Mouse (Mus musculus) adrenal gland, adult 8-10 months (tissue): ENCODE data around the gene Ccdc130. TPM values are rescaled to one million over a fixed set of nuclear protein-coding genes. Genes with fewer than 3 reads are reported as not detected.

Source experiments
- microRNA-seq, 2 experiments: library from miRNA; unstranded; fragments of <30 nt; microRNA quantifications; one replicate each; pipeline ENCODE4 v1.2.0; 2022
- total RNA-seq, 4 experiments: library from RNA; stranded (reverse); gene quantifications; 2 replicates each; pipeline ENCODE4 v1.2.4; 2022

Ccdc130 gene
- total RNA-seq, 4 experiments from 2014 or later, result 21.5 to 27.7 (median 24.6) TPM

Small RNA genes within 50 kb of the gene (microRNA-seq; reads per million reads assigned to microRNA genes)
- gene Mir23a, result 29,880 to 45,921 reads per million in 2 experiments
- 0 reads per million in 2 experiments for gene Mir24-2
- 711 to 1,323 reads per million in 2 experiments for gene Mir27a
- 0 reads per million in 2 experiments for gene Mir3074-2

Other genes starting within 250 kb of the Ccdc130 start
- gene Palm3, start 248.9 kb downstream of the Ccdc130 start, total RNA-seq, result 1 to 10 TPM in 3 of 4 experiments, under 1 TPM in 1; 0.70 to 3.9 (median 2.3) TPM
- 1 to 10 TPM; 1.9 to 3.1 (median 2.8) TPM for gene Il27ra, start 227.8 kb downstream of the Ccdc130 start, total RNA-seq
- not detected for gene Rln3, start 225.4 kb downstream of the Ccdc130 start, total RNA-seq
- 1 to 10 TPM; 2.9 to 5.9 (median 4.2) TPM for gene Gm10643, start 205.2 kb downstream of the Ccdc130 start, total RNA-seq
- 10 to 100 TPM; 16.8 to 25.2 (median 20.5) TPM for gene Rfx1, start 203.5 kb downstream of the Ccdc130 start, total RNA-seq
- gene Dcaf15, start 165.6 kb downstream of the Ccdc130 start, total RNA-seq, result 10 to 100 TPM; 18.3 to 27.1 (median 23.8) TPM
- under 1 TPM; 0.10 to 0.86 (median 0.34) TPM for gene Podnl1, start 144.4 kb downstream of the Ccdc130 start, total RNA-seq
- 10 to 100 TPM; 33.9 to 51.2 (median 40.3) TPM for gene Cc2d1a, start 122.4 kb downstream of the Ccdc130 start, total RNA-seq
- under 1 TPM; 0.38 to 0.81 (median 0.40) TPM for gene 4930432K21Rik, start 122.4 kb downstream of the Ccdc130 start, total RNA-seq
- gene Nanos3, start 85.2 kb downstream of the Ccdc130 start, total RNA-seq, result 1 to 10 TPM in 2 of 4 experiments, under 1 TPM in 2; 0.75 to 2.9 (median 1.2) TPM
- 10 to 100 TPM; 36.2 to 53.9 (median 48.0) TPM for gene Zswim4, start 33.3 kb downstream of the Ccdc130 start, total RNA-seq
- gene D8Ertd738e, start 20.7 kb downstream of the Ccdc130 start, total RNA-seq, result 100 to 1,000 TPM; 171 to 296 (median 225) TPM
- 10 to 100 TPM; 26.9 to 52.8 (median 51.6) TPM for gene Mri1, start 13.1 kb downstream of the Ccdc130 start, total RNA-seq
- 10 to 100 TPM in 3 of 4 experiments, 1 to 10 TPM in 1; 6.3 to 18.1 (median 11.8) TPM for gene Cacna1a, start 118.1 kb upstream of the Ccdc130 start, total RNA-seq